28 mouse cellular contexts compared by ENCODE assay signal in genomic region chr17:12047032-12047431, GRCm38 (mm10).
DNase-seq lines count a peak whose midpoint lies in the region; ATAC-seq and TF ChIP-seq lines count a peak whose summit lies in the region.
"Had no signal": no experiment of that assay in that cellular context is flagged by ENCODE, and none has a peak within 500 bp of the region (broad histone marks: within the 10 kb centered on the region; RNA-seq: fewer than 3 reads in every experiment).

No protein-coding gene starts in this region.

- no peak overlapping the region for H3K27ac ChIP-seq in intestine, embryonic 14.5 days (ENCODE audit: low read depth)
- H3K27ac ChIP-seq in intestine, postnatal 0 days (ENCODE audit: low read depth, low read length) = no peak overlapping the region
- H3K27ac ChIP-seq: embryonic facial prominence, embryonic 12.5 days; forebrain, embryonic 12.5 days; heart, embryonic 15.5 days; hindbrain, embryonic 10.5 days; hindbrain, embryonic 13.5 days had no signal

- no peak for TF ChIP-seq CTCF in intestine, postnatal 0 days (IDR thresholded peaks at IDR 0.05; ENCODE audit: low read depth)

- 74% methylated on average over 7 of the region's 7 CpGs for WGBS in intestine, embryonic 14.5 days
- 80% methylated on average over 7 of the region's 7 CpGs for WGBS in intestine, postnatal 0 days

- H3K4me3 ChIP-seq in intestine, embryonic 14.5 days (ENCODE audit: low read depth, low read length) = no peak overlapping the region
- no peak overlapping the region for H3K4me3 ChIP-seq in intestine, postnatal 0 days (ENCODE audit: low read depth, low read length)
- H3K4me3 ChIP-seq: embryonic facial prominence, embryonic 12.5 days; embryonic facial prominence, embryonic 15.5 days; forebrain, embryonic 12.5 days; heart, embryonic 12.5 days; heart, embryonic 15.5 days; hindbrain, embryonic 10.5 days; hindbrain, embryonic 13.5 days had no signal

- H3K27me3 ChIP-seq in intestine, embryonic 14.5 days (replicated peaks; ENCODE audit: control insufficient read depth, insufficient read depth, low read length) = 0 out of 2 replicates have a peak, but pooled peaks cover 4% of the 10 kb centered on the region
- H3K27me3 ChIP-seq in intestine, postnatal 0 days (replicated peaks; ENCODE audit: control insufficient read depth, insufficient read depth, low read length) = no peaks in the 10 kb centered on the region
- H3K27me3 ChIP-seq: Patski had no signal

- H3K4me2 ChIP-seq in intestine, embryonic 14.5 days (ENCODE audit: low read length) = no peak overlapping the region
- H3K4me2 ChIP-seq in intestine, postnatal 0 days (replicated peaks; ENCODE audit: low read depth) = no peak overlapping the region
- H3K4me2 ChIP-seq: embryonic facial prominence, embryonic 12.5 days; embryonic facial prominence, embryonic 15.5 days; forebrain, embryonic 12.5 days; heart, embryonic 12.5 days; heart, embryonic 15.5 days; hindbrain, embryonic 13.5 days had no signal

- DNase-seq in intestine, embryonic 14.5 days (ENCODE audit: low spot score) = peak; percentile 28
- peak; percentile 32 for DNase-seq in testis, postnatal 10 days (ENCODE audit: low spot score)
- DNase-seq in testis, postnatal 14 days (ENCODE audit: low spot score) = no peak
- DNase-seq in R1 (ENCODE audit: low read depth, low spot score) = peak; percentile 50
- DNase-seq in layer of hippocampus, postnatal 25 days (ENCODE audit: extremely low spot score in 1 of 2, low spot score in 1 of 2) = no peak
- DNase-seq: adrenal gland, adult 2 months; adrenal gland, postnatal 14 days; cerebellum, adult 11 months; cerebellum, adult 2 months; cerebellum, adult 9-11 months; cerebellum, postnatal 25 days; gastrocnemius, postnatal 10 days; gastrocnemius, postnatal 36 days; heart, postnatal 10 days; heart, postnatal 36 days had no signal

- H3K4me1 ChIP-seq in intestine, embryonic 14.5 days (replicated peaks; ENCODE audit: control insufficient read depth, insufficient read depth, low read length) = no peaks in the 10 kb centered on the region
- H3K4me1 ChIP-seq in intestine, postnatal 0 days (replicated peaks; ENCODE audit: control insufficient read depth, insufficient read depth, low read length) = no peaks in the 10 kb centered on the region

- no peak for ATAC-seq in intestine, embryonic 14.5 days (replicated peaks; ENCODE audit: low FRiP score, low TSS enrichment, low read depth)
- no peak for ATAC-seq in intestine, postnatal 0 days
- ATAC-seq: CD4-positive, CD25-positive, alpha-beta regulatory T cell, adult 4 months; forebrain, embryonic 16.5 days; hindbrain, embryonic 16.5 days; Patski had no signal

- H3K9me3 ChIP-seq in intestine, embryonic 14.5 days (ENCODE audit: control insufficient read depth, low read length) = no peaks in the 10 kb centered on the region
- no peaks in the 10 kb centered on the region for H3K9me3 ChIP-seq in intestine, postnatal 0 days (ENCODE audit: control insufficient read depth)
- H3K9me3 ChIP-seq: embryonic facial prominence, embryonic 12.5 days; embryonic facial prominence, embryonic 15.5 days; forebrain, embryonic 12.5 days; G1E; heart, embryonic 12.5 days; heart, embryonic 15.5 days; hindbrain, embryonic 10.5 days; hindbrain, embryonic 13.5 days had no signal

- no peaks in the 10 kb centered on the region for H3K36me3 ChIP-seq in intestine, embryonic 14.5 days (ENCODE audit: control insufficient read depth, insufficient read depth, low read length)
- no peaks in the 10 kb centered on the region for H3K36me3 ChIP-seq in intestine, postnatal 0 days (ENCODE audit: control insufficient read depth, insufficient read depth)
- H3K36me3 ChIP-seq: embryonic facial prominence, embryonic 12.5 days; embryonic facial prominence, embryonic 15.5 days; forebrain, embryonic 12.5 days; G1E; heart, embryonic 12.5 days; heart, embryonic 15.5 days; hindbrain, embryonic 10.5 days; hindbrain, embryonic 13.5 days had no signal

- H3K9ac ChIP-seq in intestine, embryonic 14.5 days (ENCODE audit: low read length) = no peak overlapping the region
- no peak overlapping the region for H3K9ac ChIP-seq in intestine, postnatal 0 days (ENCODE audit: low read depth, low read length)
- H3K9ac ChIP-seq: embryonic facial prominence, embryonic 12.5 days; embryonic facial prominence, embryonic 15.5 days; forebrain, embryonic 12.5 days; heart, embryonic 12.5 days; heart, embryonic 15.5 days; hindbrain, embryonic 13.5 days had no signal

Comparison
In these comparisons a context has a peak if more than half of its experiments do, and no peak if none do; other contexts are left out.
1. DNase-seq: peak in intestine, embryonic 14.5 days (single experiment), testis, postnatal 10 days (single experiment) and R1 (single experiment); none in testis, postnatal 14 days (single experiment) and layer of hippocampus, postnatal 25 days (0 of 2).